Mouse (Mus musculus) liver, embryonic 11.5 days (tissue): ENCODE results near the gene Iqch. TPM values are rescaled to one million over a fixed set of nuclear protein-coding genes. Genes with fewer than 3 reads are reported as not detected.

Experiments used
- ATAC-seq: fragments of 200-750 bp; cut with Nextera tagmentation; replicated peaks from 2 replicates; pipeline ENCODE4 v1.8.0; 2017; ENCODE audit warnings: moderate number of reproducible peaks, mild to moderate bottlenecking, moderate TSS enrichment, moderate library complexity; ENCODE audit not compliant: low FRiP score
- DNase-seq: peaks from one replicate; pipeline ENCODE4 v3.0.0-alpha.2; 2017; ENCODE audit warnings: low spot score
- H3K27ac ChIP-seq: fragments of 300-500 bp; sonication (generic); 2 replicates; pipeline ENCODE4 v1.5.1; 2014; ENCODE audit warnings: mild to moderate bottlenecking, low read depth, low read length, control low read depth
- H3K27me3 ChIP-seq: fragments of 300-500 bp; sonication (generic); replicated peaks from 2 replicates; pipeline ENCODE4 v1.6.1; 2014; ENCODE audit warnings: low read length, mixed read lengths; ENCODE audit not compliant: control insufficient read depth, insufficient read depth
- H3K36me3 ChIP-seq: fragments of 300-500 bp; sonication (generic); 2 replicates; pipeline ENCODE4 v1.6.1; 2014; ENCODE audit warnings: mild to moderate bottlenecking, low read length, moderate library complexity, mixed read lengths; ENCODE audit not compliant: control insufficient read depth, insufficient read depth
- H3K4me1 ChIP-seq: fragments of 300-500 bp; sonication (generic); replicated peaks from 2 replicates; pipeline ENCODE4 v1.6.1; 2014; ENCODE audit warnings: low read length, mixed read lengths; ENCODE audit not compliant: control insufficient read depth, insufficient read depth
- H3K4me2 ChIP-seq: fragments of 300-500 bp; sonication (generic); 2 replicates; pipeline ENCODE4 v1.6.1; 2014; ENCODE audit warnings: mild to moderate bottlenecking, control low read depth, moderate library complexity
- H3K4me3 ChIP-seq: fragments of 300-500 bp; sonication (generic); 2 replicates; pipeline ENCODE4 v1.5.1; 2014; ENCODE audit warnings: low read depth, low read length, control low read depth
- H3K9ac ChIP-seq: fragments of 300-500 bp; sonication (generic); 2 replicates; pipeline ENCODE4 v1.6.1; 2014; ENCODE audit warnings: low read depth, low read length, control low read depth
- H3K9me3 ChIP-seq: fragments of 300-500 bp; sonication (generic); 2 replicates; pipeline ENCODE4 v1.6.1; 2016; ENCODE audit warnings: low read length, inconsistent platforms, mixed read lengths; ENCODE audit not compliant: control insufficient read depth
- WGBS: fragments of 180-500 bp; shearing (Covaris S2); extraction: QIAGEN DNeasy Blood & Tissue Kit; methylation state at CpG from one replicate; pipeline ENCODE4 v1.1.7; 2014; 5-methylcytosine and 5-hydroxymethylcytosine counted together
- polyA plus RNA-seq: library from polyadenylated mRNA; unstranded; fragments of >200 nt; fragmentation: Nextera tagmentation; extraction: Ambion mirVana; gene quantifications from 2 replicates; pipeline ENCODE4 v1.2.1, GENCODE M21; 2014

Gene Iqch
- polyA plus RNA-seq, 1 experiment from 2014 or later: 0.05 TPM

DNA sequence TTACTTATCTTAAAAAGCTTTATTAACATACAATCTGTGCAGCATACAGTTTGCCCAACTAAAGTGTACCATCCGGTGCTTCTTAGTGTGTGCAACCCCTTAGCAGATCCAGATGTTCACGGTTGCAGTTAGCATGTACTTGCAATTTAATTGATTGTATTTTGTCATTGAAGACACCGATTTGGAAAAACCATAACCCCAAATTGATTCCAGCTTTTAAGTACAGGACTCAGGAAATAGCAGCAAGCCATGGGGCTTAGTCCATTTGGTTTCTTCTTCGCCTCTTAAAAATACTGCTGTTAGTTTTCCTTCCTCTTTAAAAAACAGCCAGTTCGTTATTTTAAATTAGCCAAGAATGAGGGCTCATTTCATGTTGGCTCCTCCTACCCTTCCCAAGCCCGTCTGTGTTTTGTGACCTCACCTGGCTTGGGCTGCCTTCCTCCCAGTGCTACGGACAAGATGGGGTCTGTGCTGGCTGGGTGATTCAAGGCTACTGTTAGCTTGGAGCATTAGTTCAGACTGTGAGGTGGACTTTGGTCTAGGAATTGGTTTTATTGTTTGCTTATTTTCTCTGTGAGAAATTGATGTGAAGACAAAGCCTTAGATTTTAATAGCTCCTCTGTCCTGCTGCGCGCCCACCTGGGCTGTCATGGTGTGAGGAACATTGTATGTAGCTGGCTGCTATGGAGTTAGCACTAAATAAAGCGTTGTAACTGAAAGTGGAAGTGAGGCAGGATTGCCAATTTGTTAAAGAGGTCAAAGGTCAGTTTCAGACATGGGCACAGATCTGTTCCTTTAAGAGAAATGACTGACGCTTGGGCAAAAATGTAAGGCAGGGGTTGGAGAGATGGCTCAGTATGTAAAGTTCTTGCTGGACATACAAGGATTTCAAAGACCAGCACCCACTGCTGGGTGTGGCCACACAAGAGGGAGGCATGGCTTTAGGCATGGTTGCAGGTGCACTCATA is 12.0 kb upstream of the Iqch start:
- H3K27me3 ChIP-seq: no peaks in the 10 kb centered on the region
- H3K9me3 ChIP-seq: no peaks in the 10 kb centered on the region
- H3K4me3 ChIP-seq: no peak overlapping the region
- 78% methylated on average over 11 of the region's 11 CpGs for WGBS
- H3K27ac ChIP-seq: no peak overlapping the region
- H3K4me1 ChIP-seq: peaks cover 26% of the 10 kb centered on the region
- DNase-seq (no peak), ATAC-seq (no peak)
- H3K9ac ChIP-seq: no peak overlapping the region
- peaks cover 20% of the 10 kb centered on the region for H3K36me3 ChIP-seq
- no peak overlapping the region for H3K4me2 ChIP-seq

DNA sequence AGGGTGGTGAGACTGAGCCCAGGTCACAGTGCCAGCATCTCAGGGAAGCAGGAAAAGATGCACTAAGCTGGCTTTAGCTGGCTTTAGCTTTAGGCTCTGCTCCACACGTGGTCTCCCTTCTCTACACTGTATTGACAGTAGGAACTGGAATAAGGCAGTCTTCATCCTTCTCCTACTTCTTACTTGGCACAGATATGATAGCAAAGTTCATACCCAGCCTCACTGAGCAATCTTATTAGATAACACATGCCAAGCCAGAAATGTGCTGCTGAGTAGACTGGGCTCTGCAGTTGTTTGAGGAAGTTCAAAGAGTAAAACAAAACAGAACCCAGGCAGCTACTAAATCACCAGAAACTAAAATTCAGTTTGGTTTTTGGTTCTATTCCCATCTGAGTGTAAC is 11.3 kb upstream of the Iqch start:
- no peaks in the 10 kb centered on the region for H3K27me3 ChIP-seq
- H3K9me3 ChIP-seq: no peaks in the 10 kb centered on the region
- 40% methylated on average over 1 of the region's 1 CpGs for WGBS
- no peak for DNase-seq
- no peak overlapping the region for H3K27ac ChIP-seq
- no peak overlapping the region for H3K9ac ChIP-seq
- H3K4me2 ChIP-seq: no peak overlapping the region
- peaks cover 26% of the 10 kb centered on the region for H3K4me1 ChIP-seq
- no peak overlapping the region for H3K4me3 ChIP-seq
- peaks cover 20% of the 10 kb centered on the region for H3K36me3 ChIP-seq
- no peak for ATAC-seq

DNA sequence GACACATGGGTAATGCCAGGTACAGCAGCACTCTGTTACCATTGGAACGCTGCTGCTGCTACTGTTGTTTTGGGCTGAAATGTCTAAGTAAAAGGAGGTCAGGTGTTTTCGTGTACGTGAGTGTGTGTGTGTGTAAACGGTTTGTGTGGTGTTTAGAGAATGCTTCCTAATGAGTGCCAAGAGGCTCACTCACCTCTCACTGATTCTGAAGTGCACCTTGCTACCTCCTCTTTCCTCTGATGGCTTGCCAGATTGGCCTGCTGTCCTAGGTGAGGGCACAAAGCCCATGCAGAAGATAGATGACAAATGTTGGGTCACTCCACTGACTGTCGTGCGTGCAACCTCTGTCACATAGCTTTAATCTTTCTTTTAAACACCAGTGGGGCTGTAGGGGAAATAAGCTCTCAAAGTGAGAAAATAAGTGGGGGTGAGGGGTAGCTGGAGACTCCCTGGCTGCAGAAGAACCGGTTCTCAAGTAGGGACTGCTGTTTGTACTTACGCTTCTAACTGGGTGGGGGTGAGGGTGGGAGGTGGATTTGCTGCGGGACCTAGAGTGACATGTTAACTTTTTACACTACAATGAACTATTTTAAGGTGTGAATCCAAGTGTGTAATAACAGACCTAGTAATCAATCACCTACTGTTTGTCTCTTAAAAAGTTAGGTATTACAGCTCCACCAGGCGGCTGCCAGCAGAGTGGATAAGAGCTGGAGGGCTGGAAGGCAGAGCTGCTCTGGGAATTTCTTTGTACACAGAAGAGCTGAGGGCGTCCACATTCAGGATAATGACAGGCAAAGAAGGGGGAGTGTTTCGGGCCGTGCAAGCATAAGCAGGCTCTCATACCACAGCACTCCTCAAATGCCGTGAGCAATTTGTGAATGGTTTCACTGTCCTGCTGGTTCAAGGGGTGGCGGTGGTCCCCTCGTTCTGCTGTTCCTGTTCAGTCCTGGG is 10.5 kb upstream of the Iqch start:
- 69% methylated on average over 16 of the region's 16 CpGs for WGBS
- no peaks in the 10 kb centered on the region for H3K9me3 ChIP-seq
- peaks cover 26% of the 10 kb centered on the region for H3K4me1 ChIP-seq
- no peak overlapping the region for H3K27ac ChIP-seq
- no peak overlapping the region for H3K9ac ChIP-seq
- H3K4me2 ChIP-seq: no peak overlapping the region; the same call in 1 of the 2 replicates
- peaks cover 14% of the 10 kb centered on the region for H3K36me3 ChIP-seq
- no peaks in the 10 kb centered on the region for H3K27me3 ChIP-seq
- H3K4me3 ChIP-seq: no peak overlapping the region
- DNase-seq (no peak), ATAC-seq (no peak)

DNA sequence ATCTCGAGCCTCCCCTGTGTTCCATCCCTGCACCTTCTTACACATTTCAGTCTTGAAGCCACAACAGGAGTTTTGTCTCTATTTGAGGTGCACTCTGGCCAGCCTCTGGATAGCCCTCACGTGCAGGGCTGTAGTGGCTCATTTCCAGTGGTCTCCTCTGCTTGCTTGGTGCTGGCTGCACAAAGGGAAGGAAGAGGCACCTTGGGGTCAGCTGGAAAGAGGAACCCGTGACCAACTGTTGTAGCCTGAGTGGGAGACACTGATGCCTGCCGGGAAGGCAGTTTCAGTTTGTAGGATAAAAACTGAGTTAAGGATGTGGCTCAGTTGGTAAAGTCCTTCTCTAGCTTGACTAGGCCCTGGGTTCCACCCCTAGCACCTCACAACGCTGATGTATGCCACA is 9.7 kb upstream of the Iqch start:
- Histone ChIP-seq H3K27me3 (no peaks in the 10 kb centered on the region), H3K9ac (no peak overlapping the region), H3K27ac (no peak overlapping the region), H3K9me3 (no peaks in the 10 kb centered on the region), H3K4me3 (no peak overlapping the region), H3K36me3 (peaks cover 6% of the 10 kb centered on the region), H3K4me2 (no peak overlapping the region; the same call in 1 of the 2 replicates), H3K4me1 (peaks cover 26% of the 10 kb centered on the region)
- DNase-seq (no peak), ATAC-seq (no peak; the same call in 1 of the 2 replicates)
- 37% methylated on average over 5 of the region's 5 CpGs for WGBS

DNA sequence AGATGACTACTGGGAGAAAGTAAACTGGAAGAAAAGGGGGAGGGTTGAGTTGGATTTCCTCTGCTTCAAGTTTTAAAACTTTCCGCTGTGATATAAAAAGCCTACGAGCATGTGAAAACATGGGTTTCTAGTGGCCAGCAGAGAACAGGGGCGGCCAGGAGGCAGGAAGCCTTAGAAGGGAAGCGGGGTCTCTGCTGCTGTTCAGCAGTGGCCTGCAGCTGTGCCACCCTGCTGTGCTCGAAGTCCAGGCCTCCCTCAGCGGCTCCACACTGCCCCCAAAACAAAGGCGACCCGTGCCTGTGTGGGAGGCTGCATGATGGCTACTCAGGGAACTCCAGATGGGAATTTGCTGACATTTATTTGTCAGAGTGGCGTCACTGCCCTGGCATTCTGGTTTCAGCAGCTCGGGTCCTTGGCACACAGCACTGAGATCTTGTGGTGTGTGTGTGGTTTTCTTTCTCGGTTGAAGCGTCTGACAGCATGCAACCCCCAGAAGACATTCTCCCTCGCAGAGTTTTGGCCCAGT is 8.6 kb upstream of the Iqch start:
- Histone ChIP-seq H3K27ac (peak overlapping the region; percentile 48; the same call in 1 of the 2 replicates), H3K9me3 (no peaks in the 10 kb centered on the region), H3K9ac (no peak overlapping the region), H3K36me3 (no peaks in the 10 kb centered on the region), H3K4me1 (peaks cover 26% of the 10 kb centered on the region), H3K27me3 (no peaks in the 10 kb centered on the region), H3K4me2 (peak overlapping the region; percentile 33), H3K4me3 (no peak overlapping the region)
- 31% methylated on average over 13 of the region's 13 CpGs for WGBS
- DNase-seq (no peak), ATAC-seq (no peak)

DNA sequence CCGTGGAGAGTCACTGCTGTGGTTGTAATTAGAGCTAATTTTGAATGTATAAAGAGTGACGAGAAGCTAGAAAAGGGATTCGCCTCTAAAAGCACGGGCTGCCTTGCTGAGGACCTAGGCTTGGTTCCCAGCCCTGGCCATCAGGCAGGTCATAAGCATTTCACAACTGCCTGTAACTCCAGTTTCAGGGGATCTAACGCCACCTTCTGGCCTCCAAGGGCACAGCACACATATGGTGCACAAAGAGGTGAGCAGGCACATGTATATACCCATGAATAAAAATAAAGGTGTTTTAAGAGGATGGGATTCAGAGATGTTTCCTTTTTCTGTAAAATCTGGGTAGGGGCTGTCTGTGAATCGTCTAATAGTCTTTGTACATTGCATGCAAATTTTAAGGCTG is 7.9 kb upstream of the Iqch start:
- DNase-seq: no peak
- no peak overlapping the region for H3K4me3 ChIP-seq
- no peaks in the 10 kb centered on the region for H3K9me3 ChIP-seq
- 94% methylated on average over 6 of the region's 6 CpGs for WGBS
- H3K4me2 ChIP-seq: no peak overlapping the region
- H3K36me3 ChIP-seq: no peaks in the 10 kb centered on the region
- ATAC-seq: no peak
- no peaks in the 10 kb centered on the region for H3K27me3 ChIP-seq
- peaks cover 26% of the 10 kb centered on the region for H3K4me1 ChIP-seq
- no peak overlapping the region for H3K27ac ChIP-seq
- no peak overlapping the region for H3K9ac ChIP-seq

DNA sequence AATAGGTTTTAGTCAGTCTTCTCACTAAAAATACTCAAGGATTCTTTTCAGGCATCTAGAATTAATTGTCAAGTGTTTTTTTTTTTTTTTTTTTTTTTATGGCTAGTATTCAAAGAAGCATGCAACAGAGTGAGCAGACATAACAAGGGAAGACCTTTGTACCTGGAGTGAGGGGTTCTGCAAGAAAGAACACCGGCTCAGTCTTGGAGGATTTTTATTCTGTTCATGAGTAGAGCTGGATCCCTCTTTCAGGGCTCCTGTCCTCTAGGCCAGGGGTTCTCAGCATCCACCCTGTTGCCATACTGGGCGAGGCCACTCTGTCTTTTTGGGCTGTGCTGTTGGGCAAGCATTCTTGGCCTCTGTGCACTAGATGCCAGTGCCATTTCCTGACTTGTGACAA is 7.5 kb upstream of the Iqch start:
- Histone ChIP-seq H3K4me2 (no peak overlapping the region), H3K4me1 (peaks cover 26% of the 10 kb centered on the region), H3K27me3 (no peaks in the 10 kb centered on the region), H3K9me3 (no peaks in the 10 kb centered on the region), H3K27ac (no peak overlapping the region), H3K36me3 (no peaks in the 10 kb centered on the region), H3K4me3 (no peak overlapping the region), H3K9ac (no peak overlapping the region)
- ATAC-seq (no peak), DNase-seq (no peak)
- 93% methylated on average over 2 of the region's 2 CpGs for WGBS

DNA sequence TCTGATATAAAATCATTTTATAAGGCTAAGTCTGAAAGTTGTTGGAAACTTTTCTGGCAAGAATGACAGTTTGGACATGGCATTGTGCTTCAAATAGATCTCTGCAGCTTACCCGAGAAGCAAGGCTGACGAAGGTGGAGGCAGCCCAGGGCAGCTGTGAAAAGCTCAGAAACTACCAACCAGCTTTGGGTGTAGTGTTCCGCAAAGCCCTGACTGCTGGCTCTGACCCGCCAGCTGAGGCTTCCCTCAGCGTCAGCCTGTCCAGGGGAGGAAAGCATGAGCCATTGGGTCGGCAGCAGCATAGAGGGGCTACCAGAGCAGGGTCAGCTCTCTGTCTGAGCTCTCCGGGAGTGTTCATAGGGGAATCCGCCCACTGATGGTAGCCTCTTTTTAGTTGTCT is 7.0 kb upstream of the Iqch start:
- WGBS: 80% methylated on average over 8 of the region's 8 CpGs

More for the DNA sequence above, 7.0 kb upstream of the Iqch start:
- DNase-seq (no peak), ATAC-seq (no peak)
- H3K9me3 ChIP-seq: no peaks in the 10 kb centered on the region
- no peaks in the 10 kb centered on the region for H3K36me3 ChIP-seq
- H3K27me3 ChIP-seq: no peaks in the 10 kb centered on the region
- H3K9ac ChIP-seq: no peak overlapping the region
- no peak overlapping the region for H3K4me2 ChIP-seq
- peaks cover 28% of the 10 kb centered on the region for H3K4me1 ChIP-seq
- no peak overlapping the region for H3K27ac ChIP-seq
- no peak overlapping the region for H3K4me3 ChIP-seq
